Mouse (Mus musculus) myocyte (in vitro differentiated cells): ENCODE data around the gene Gm49394.

Experiments
- CEBPB ChIP-seq: IDR thresholded peaks from 2 replicates; pipeline ENCODE4 v1.6.1; 2011; ENCODE audit warnings: mild to moderate bottlenecking, moderate library complexity; ENCODE audit not compliant: poor library complexity, insufficient read depth, severe bottlenecking
- E2F4 ChIP-seq: IDR thresholded peaks from one replicate; pipeline ENCODE4 v1.6.1; 2011; ENCODE audit warnings: mild to moderate bottlenecking, control low read depth, moderate library complexity; ENCODE audit not compliant: insufficient read depth
- MYOG ChIP-seq, 3 experiments: IDR thresholded peaks; one replicate each; pipeline ENCODE4 v1.6.1; 2011; ENCODE audit warnings: control low read depth in 2 of 3, low read depth in 2 of 3, mild to moderate bottlenecking in 2 of 3; ENCODE audit not compliant: insufficient read length in 2 of 3, control insufficient read depth in 1 of 3, insufficient read depth in 1 of 3
- POLR2A ChIP-seq: IDR thresholded peaks from one replicate; pipeline ENCODE4 v1.6.1; 2011; ENCODE audit warnings: low read depth, mild to moderate bottlenecking, control low read depth, moderate library complexity; ENCODE audit not compliant: insufficient read length
- POLR2AphosphoS2 ChIP-seq: IDR thresholded peaks from one replicate; pipeline ENCODE4 v1.6.1; 2011; ENCODE audit warnings: low read depth, control low read depth; ENCODE audit not compliant: insufficient read length
- TCF12 ChIP-seq: IDR thresholded peaks from one replicate; pipeline ENCODE4 v1.6.1; 2011; ENCODE audit warnings: mild to moderate bottlenecking, control low read depth; ENCODE audit not compliant: poor library complexity, insufficient read depth, severe bottlenecking
- TCF3 ChIP-seq: IDR thresholded peaks from one replicate; pipeline ENCODE4 v1.6.1; 2011; ENCODE audit warnings: low read depth, control low read depth; ENCODE audit not compliant: insufficient read length
- USF1 ChIP-seq: IDR thresholded peaks from one replicate; pipeline ENCODE4 v1.6.1; 2011; ENCODE audit warnings: low read depth, mild to moderate bottlenecking, control low read depth, moderate library complexity

GRCm38 (mm10) chr7:142667521-142667920, 2.2 kb downstream of the Gm49394 start:
- TF ChIP-seq POLR2A (no peak), TCF3 (no peak), POLR2AphosphoS2 (no peak), CEBPB (no peak), E2F4 (no peak), TCF12 (no peak), MYOG (IDR thresholded peaks at IDR 0.05; ENCODE audit: control insufficient read depth in 1 of 3, insufficient read depth in 1 of 3, insufficient read length in 2 of 3, low read depth in 2 of 3) (no peak), USF1 (no peak)
